Mouse (Mus musculus) liver, embryonic 11.5 days (tissue): Measurements from ENCODE around the gene Zdhhc22. TPM values are rescaled to one million over a fixed set of nuclear protein-coding genes. Genes with fewer than 3 reads are reported as not detected.

Experiments
- ATAC-seq: fragments of 200-750 bp; cut with Nextera tagmentation; replicated peaks from 2 replicates; pipeline ENCODE4 v1.8.0; 2017; ENCODE audit warnings: moderate number of reproducible peaks, mild to moderate bottlenecking, moderate TSS enrichment, moderate library complexity; ENCODE audit not compliant: low FRiP score
- DNase-seq: peaks from one replicate; pipeline ENCODE4 v3.0.0-alpha.2; 2017; ENCODE audit warnings: low spot score
- H3K27ac ChIP-seq: fragments of 300-500 bp; sonication (generic); 2 replicates; pipeline ENCODE4 v1.5.1; 2014; ENCODE audit warnings: mild to moderate bottlenecking, low read depth, low read length, control low read depth
- H3K27me3 ChIP-seq: fragments of 300-500 bp; sonication (generic); replicated peaks from 2 replicates; pipeline ENCODE4 v1.6.1; 2014; ENCODE audit warnings: low read length, mixed read lengths; ENCODE audit not compliant: control insufficient read depth, insufficient read depth
- H3K36me3 ChIP-seq: fragments of 300-500 bp; sonication (generic); 2 replicates; pipeline ENCODE4 v1.6.1; 2014; ENCODE audit warnings: mild to moderate bottlenecking, low read length, moderate library complexity, mixed read lengths; ENCODE audit not compliant: control insufficient read depth, insufficient read depth
- H3K4me1 ChIP-seq: fragments of 300-500 bp; sonication (generic); replicated peaks from 2 replicates; pipeline ENCODE4 v1.6.1; 2014; ENCODE audit warnings: low read length, mixed read lengths; ENCODE audit not compliant: control insufficient read depth, insufficient read depth
- H3K4me2 ChIP-seq: fragments of 300-500 bp; sonication (generic); 2 replicates; pipeline ENCODE4 v1.6.1; 2014; ENCODE audit warnings: mild to moderate bottlenecking, control low read depth, moderate library complexity
- H3K4me3 ChIP-seq: fragments of 300-500 bp; sonication (generic); 2 replicates; pipeline ENCODE4 v1.5.1; 2014; ENCODE audit warnings: low read depth, low read length, control low read depth
- H3K9ac ChIP-seq: fragments of 300-500 bp; sonication (generic); 2 replicates; pipeline ENCODE4 v1.6.1; 2014; ENCODE audit warnings: low read depth, low read length, control low read depth
- H3K9me3 ChIP-seq: fragments of 300-500 bp; sonication (generic); 2 replicates; pipeline ENCODE4 v1.6.1; 2016; ENCODE audit warnings: low read length, inconsistent platforms, mixed read lengths; ENCODE audit not compliant: control insufficient read depth
- whole genome bisulfite sequencing: fragments of 180-500 bp; shearing (Covaris S2); extraction: QIAGEN DNeasy Blood & Tissue Kit; methylation state at CpG from one replicate; pipeline ENCODE4 v1.1.7; 2014; 5-methylcytosine and 5-hydroxymethylcytosine counted together
- polyA plus RNA-seq: library from polyadenylated mRNA; unstranded; fragments of >200 nt; fragmentation: Nextera tagmentation; extraction: Ambion mirVana; gene quantifications from 2 replicates; pipeline ENCODE4 v1.2.1, GENCODE M21; 2014

The Zdhhc22 gene
- polyA plus RNA-seq, 1 experiment from 2014 or later, result 0.05 TPM

DNA sequence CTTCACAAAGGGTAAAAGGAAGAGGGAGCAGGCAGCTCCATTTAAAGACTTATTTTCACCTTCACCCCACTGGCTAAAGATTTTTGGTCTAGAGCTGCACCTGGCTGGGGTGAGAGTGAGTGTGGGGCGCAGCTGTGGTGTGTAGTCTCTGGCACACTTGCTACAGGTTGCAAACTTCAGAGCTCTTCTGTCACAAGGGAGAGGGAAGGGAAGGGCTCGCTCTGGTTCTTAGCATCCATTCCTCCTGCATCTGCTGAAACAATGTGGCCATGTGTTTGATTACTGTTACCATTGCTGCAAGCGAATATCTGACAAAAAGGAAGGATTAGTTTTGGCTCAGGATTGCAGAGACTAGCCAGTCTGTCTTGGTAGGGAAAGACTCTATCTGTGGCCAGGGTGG is 33.2 kb upstream of the Zdhhc22 start:
- no peaks in the 10 kb centered on the region for H3K9me3 ChIP-seq
- no peaks in the 10 kb centered on the region for H3K36me3 ChIP-seq
- DNase-seq (no peak), ATAC-seq (no peak)
- peaks cover 27% of the 10 kb centered on the region for H3K27me3 ChIP-seq
- H3K4me3 ChIP-seq, result no peak overlapping the region
- H3K4me2 ChIP-seq, result no peak overlapping the region
- no peaks in the 10 kb centered on the region; the same call in 1 of the 2 replicates for H3K4me1 ChIP-seq
- 67% methylated on average over 3 of the region's 3 CpGs for WGBS
- H3K27ac ChIP-seq, result no peak overlapping the region
- no peak overlapping the region for H3K9ac ChIP-seq

DNA sequence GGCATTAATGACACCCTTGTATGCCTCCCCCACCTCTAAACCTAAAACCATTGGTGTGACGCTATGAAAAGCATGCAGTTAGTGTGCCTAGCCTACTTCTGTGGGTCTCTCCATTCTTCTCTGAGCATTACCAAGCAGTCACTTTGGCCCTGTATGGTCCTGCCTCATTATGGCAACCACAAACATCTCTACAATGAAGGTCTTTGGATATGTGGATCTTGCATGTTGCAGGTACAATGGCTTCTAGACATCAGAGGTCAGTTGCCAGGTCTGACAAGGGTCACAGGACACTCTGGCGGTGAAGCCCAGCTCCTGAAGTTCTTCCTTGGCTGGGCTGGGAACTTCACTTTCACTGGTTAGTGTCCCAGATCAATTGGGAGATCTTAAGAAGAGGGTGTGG is 31.8 kb upstream of the Zdhhc22 start:
- 80% methylated on average over 2 of the region's 2 CpGs for WGBS
- DNase-seq (no peak), ATAC-seq (no peak)
- H3K27me3 ChIP-seq, result peaks cover 16% of the 10 kb centered on the region
- no peak overlapping the region for H3K4me2 ChIP-seq
- no peak overlapping the region for H3K27ac ChIP-seq
- no peaks in the 10 kb centered on the region for H3K9me3 ChIP-seq
- H3K36me3 ChIP-seq, result no peaks in the 10 kb centered on the region
- H3K4me3 ChIP-seq, result no peak overlapping the region
- H3K9ac ChIP-seq, result no peak overlapping the region
- H3K4me1 ChIP-seq, result no peaks in the 10 kb centered on the region; the same call in 1 of the 2 replicates

DNA sequence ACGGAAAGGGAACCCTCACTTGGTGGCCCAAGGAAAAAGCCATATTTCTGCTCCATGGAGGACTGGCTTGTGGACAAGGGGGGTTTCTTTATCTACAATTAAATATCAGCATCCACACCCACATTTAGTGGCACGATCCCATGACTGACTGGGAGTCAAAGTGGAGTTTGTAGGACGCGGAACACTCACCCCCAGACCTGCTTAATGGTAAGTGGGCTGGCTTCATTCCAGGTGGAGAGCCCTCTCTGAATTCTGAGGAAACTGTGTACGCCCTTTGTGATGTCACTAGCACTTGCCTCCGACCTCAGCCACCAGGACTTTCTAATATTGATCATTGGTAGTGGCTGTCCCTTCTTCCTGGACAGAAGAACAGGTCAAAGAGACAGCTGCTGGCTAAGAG is 30.8 kb upstream of the Zdhhc22 start, which contains the start of gene Tmem63c:
TSS of gene Tmem63c (plus strand) at position 301 of the 400 bp plus-strand sequence.
- WGBS, result 64% methylated on average over 6 of the region's 6 CpGs
- no peak within 1 kb of the TSS for H3K4me2 ChIP-seq
- H3K4me3 ChIP-seq, result no peak within 1 kb of the TSS
- no peaks in the 10 kb centered on the region; the same call in 1 of the 2 replicates for H3K4me1 ChIP-seq
- DNase-seq (no peak), ATAC-seq (no peak)
- H3K27ac ChIP-seq, result no peak within 1 kb of the TSS
- H3K27me3 ChIP-seq, result peaks cover 7% of the 10 kb centered on the region
- no peaks in the 10 kb centered on the region for H3K36me3 ChIP-seq
- H3K9me3 ChIP-seq, result no peaks in the 10 kb centered on the region
- no peak within 1 kb of the TSS for H3K9ac ChIP-seq

DNA sequence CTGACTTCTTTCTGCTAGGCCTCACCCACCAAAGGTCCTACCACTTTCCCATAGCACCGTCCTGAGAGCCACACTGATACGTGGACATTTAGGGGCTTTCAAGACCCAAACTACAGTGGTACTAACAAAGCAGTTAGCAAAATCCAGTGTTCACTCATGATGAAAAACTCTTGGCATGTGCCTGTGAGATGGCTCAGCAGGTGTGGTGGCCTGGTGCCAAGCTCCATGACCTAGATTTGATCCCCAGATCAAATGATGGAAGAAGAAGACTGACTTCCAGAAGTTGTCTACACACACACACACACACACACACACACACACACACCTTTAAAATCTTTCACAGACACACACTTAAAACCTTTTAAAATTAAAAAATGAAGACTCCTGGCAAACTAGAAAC is 28.5 kb upstream of the Zdhhc22 start:
- no peak for DNase-seq
- no peaks in the 10 kb centered on the region for H3K27me3 ChIP-seq
- no peak for ATAC-seq
- H3K9ac ChIP-seq, result no peak overlapping the region
- WGBS, result 70% methylated on average over 2 of the region's 2 CpGs
- H3K9me3 ChIP-seq, result no peaks in the 10 kb centered on the region
- no peaks in the 10 kb centered on the region for H3K4me1 ChIP-seq
- H3K4me2 ChIP-seq, result no peak overlapping the region
- no peak overlapping the region for H3K27ac ChIP-seq
- no peaks in the 10 kb centered on the region for H3K36me3 ChIP-seq
- no peak overlapping the region for H3K4me3 ChIP-seq

DNA sequence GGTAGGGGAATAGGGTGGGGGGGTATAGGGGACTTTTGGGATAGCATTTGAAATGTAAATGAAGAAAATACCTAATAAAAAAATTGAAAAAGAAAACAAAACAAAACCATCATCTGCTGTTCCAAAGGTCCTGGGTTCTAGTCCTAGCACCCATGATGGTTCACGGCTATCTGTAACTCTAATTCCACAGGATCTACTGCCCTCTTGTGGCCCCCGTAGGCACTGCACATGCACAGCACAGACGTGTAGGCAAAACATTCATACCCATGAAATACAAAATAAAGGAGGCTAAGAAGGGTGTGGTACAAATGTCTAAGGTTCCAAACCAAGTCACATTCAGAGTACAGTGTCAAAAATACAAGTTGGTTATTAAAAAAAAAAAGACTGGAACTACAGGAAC is 26.8 kb upstream of the Zdhhc22 start:
- no peak for DNase-seq
- no peak overlapping the region for H3K4me2 ChIP-seq
- H3K36me3 ChIP-seq, result no peaks in the 10 kb centered on the region
- 48% methylated on average over 3 of the region's 3 CpGs for WGBS
- H3K27ac ChIP-seq, result no peak overlapping the region
- H3K4me1 ChIP-seq, result no peaks in the 10 kb centered on the region
- no peaks in the 10 kb centered on the region for H3K27me3 ChIP-seq
- no peak overlapping the region for H3K9ac ChIP-seq
- H3K4me3 ChIP-seq, result no peak overlapping the region
- no peaks in the 10 kb centered on the region for H3K9me3 ChIP-seq
- ATAC-seq, result no peak

DNA sequence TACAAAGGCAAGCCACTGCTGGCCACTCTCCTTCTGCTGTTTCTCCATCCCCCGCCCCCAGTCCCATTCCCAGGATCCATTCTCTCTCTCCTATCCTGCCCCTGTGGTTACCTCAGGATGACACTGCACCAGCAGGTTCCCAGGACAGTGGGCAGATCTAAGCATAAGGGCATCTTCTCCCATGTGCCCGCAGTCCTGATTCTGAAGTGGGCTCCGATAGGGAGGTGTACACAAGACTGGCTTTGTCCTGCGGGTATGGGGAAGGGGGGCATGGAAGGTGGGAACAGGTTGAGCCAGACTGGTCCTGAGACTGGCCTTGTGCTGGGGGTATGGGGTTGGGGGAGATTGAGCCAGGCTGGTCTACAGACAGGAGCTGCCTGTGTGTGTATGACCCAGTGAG is 14.4 kb upstream of the Zdhhc22 start:
- Histone ChIP-seq H3K4me1 (no peaks in the 10 kb centered on the region), H3K27ac (no peak overlapping the region), H3K4me3 (no peak overlapping the region), H3K4me2 (no peak overlapping the region), H3K36me3 (no peaks in the 10 kb centered on the region), H3K9ac (no peak overlapping the region), H3K27me3 (no peaks in the 10 kb centered on the region), H3K9me3 (no peaks in the 10 kb centered on the region)
- 71% methylated on average over 4 of the region's 4 CpGs for WGBS
- no peak for ATAC-seq
- no peak for DNase-seq

DNA sequence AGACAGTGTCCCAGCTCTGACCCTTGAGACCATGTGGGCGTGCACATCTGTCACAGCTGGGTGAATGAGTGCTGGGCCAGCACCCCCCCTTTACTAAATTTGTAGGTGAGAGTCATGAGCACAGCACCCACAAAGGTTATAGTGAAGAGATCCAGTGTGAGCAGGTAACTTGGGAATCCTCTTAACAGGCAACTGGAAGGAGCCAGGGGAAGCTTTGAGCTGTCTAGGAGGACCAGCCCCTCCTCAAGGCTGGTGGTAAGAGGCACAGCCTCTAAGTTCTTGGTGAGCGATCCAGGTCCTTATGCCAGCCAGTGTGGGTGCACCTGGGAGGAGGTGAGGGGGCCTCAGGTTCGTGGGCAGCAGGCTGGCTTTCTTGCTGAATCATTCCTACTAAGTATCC is 13.4 kb upstream of the Zdhhc22 start:
- Histone ChIP-seq H3K27me3 (no peaks in the 10 kb centered on the region), H3K4me3 (no peak overlapping the region), H3K36me3 (no peaks in the 10 kb centered on the region), H3K4me2 (no peak overlapping the region), H3K27ac (no peak overlapping the region), H3K9ac (no peak overlapping the region), H3K9me3 (no peaks in the 10 kb centered on the region), H3K4me1 (no peaks in the 10 kb centered on the region)
- WGBS, result 50% methylated on average over 3 of the region's 3 CpGs
- DNase-seq, result no peak
- ATAC-seq, result no peak

DNA sequence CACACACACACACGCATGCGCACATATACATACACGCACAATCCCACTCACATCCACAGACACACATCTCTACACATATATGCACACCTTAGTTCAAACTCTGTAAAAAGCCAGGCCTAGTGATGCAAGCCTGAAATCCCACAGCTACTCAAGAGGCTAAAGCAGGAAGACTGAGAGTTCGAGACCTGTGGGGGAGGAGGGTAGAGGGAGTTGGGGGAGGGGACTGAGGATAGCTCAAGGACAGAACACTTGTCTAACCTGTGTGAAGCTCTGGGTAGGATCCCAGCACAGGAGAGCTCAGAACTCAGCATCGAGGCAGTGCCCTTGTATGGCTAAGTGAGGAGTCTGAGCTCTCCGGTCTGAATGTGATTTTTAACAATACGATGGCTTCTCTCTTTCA is 12.6 kb upstream of the Zdhhc22 start:
- Histone ChIP-seq H3K36me3 (no peaks in the 10 kb centered on the region), H3K9ac (no peak overlapping the region), H3K4me2 (no peak overlapping the region), H3K27ac (no peak overlapping the region), H3K4me3 (no peak overlapping the region), H3K4me1 (no peaks in the 10 kb centered on the region), H3K27me3 (no peaks in the 10 kb centered on the region), H3K9me3 (no peaks in the 10 kb centered on the region)
- ATAC-seq (no peak), DNase-seq (no peak)
- 84% methylated on average over 7 of the region's 7 CpGs for WGBS

DNA sequence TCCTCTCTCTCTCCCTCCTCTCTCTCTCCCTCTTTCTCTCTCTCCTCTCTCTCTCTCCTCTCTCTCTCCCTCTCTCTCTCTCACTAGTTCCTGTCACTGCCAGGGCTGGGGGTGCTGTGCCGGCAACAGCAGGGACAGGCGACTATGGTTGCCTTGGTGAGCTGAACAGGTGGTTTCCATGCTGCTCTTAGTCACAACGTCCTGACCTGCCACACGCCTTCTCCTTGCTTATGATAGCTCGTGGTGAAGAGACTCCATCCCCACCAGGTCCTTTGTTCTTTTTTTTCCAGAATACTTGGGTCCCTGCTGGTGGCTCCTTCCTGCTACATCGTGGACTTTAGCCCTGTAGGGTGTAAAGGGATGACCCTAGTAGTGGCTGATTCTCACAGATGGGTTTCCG is 12.0 kb upstream of the Zdhhc22 start:
- WGBS, result 55% methylated on average over 7 of the region's 7 CpGs
- ATAC-seq, result no peak
- Histone ChIP-seq H3K27me3 (no peaks in the 10 kb centered on the region), H3K4me3 (no peak overlapping the region), H3K9me3 (no peaks in the 10 kb centered on the region), H3K9ac (no peak overlapping the region), H3K36me3 (no peaks in the 10 kb centered on the region), H3K27ac (no peak overlapping the region), H3K4me2 (no peak overlapping the region), H3K4me1 (no peaks in the 10 kb centered on the region)
- DNase-seq, result no peak
